Mouse (Mus musculus) forebrain, postnatal 0 days (tissue): Measurements from ENCODE around the gene Rpl36. TPM values are rescaled to one million over a fixed set of nuclear protein-coding genes. Genes with fewer than 3 reads are reported as not detected.
A peak's percentile ranks its signal among the peaks of the same experiment; 100 is the strongest.
"Not testable (repeated sequence)": the region's sequence is repeated elsewhere in the genome, so short reads cannot be mapped to it uniquely, and the experiment has no call there.

Source experiments
- ATAC-seq: fragments of 200-750 bp; cut with Nextera tagmentation; 2 replicates; pipeline ENCODE4 v1.8.0; 2017; ENCODE audit warnings: mild to moderate bottlenecking, moderate library complexity
- DNase-seq: peaks from one replicate; pipeline ENCODE4 v3.0.0-alpha.2; 2015
- H3K27ac ChIP-seq: fragments of 300-500 bp; sonication (generic); 2 replicates; pipeline ENCODE4 v1.5.1; 2014; ENCODE audit warnings: low read depth, mild to moderate bottlenecking, antibody characterized with exemption, low read length, moderate library complexity, mixed read lengths
- H3K27me3 ChIP-seq: fragments of 300-500 bp; sonication (generic); 2 replicates; pipeline ENCODE4 v1.6.1; 2014; ENCODE audit warnings: mild to moderate bottlenecking, low read length, mixed read lengths; ENCODE audit not compliant: insufficient read depth
- H3K36me3 ChIP-seq: fragments of 300-500 bp; sonication (generic); 2 replicates; pipeline ENCODE4 v1.6.1; 2014; ENCODE audit warnings: mild to moderate bottlenecking, moderate library complexity; ENCODE audit not compliant: insufficient read depth
- H3K4me1 ChIP-seq: fragments of 300-500 bp; sonication (generic); 2 replicates; pipeline ENCODE4 v1.6.1; 2014; ENCODE audit warnings: antibody characterized with exemption; ENCODE audit not compliant: insufficient read depth
- H3K4me2 ChIP-seq: fragments of 300-500 bp; sonication (generic); 2 replicates; pipeline ENCODE4 v1.6.1; 2014; ENCODE audit warnings: low read depth, mild to moderate bottlenecking, moderate library complexity
- H3K4me3 ChIP-seq: fragments of 300-500 bp; sonication (generic); 2 replicates; pipeline ENCODE4 v1.5.1; 2014; ENCODE audit warnings: low read depth, low read length, mixed read lengths
- H3K9ac ChIP-seq: fragments of 300-500 bp; sonication (generic); 2 replicates; pipeline ENCODE4 v1.6.1; 2014; ENCODE audit warnings: mild to moderate bottlenecking
- H3K9me3 ChIP-seq: fragments of 300-500 bp; sonication (generic); 2 replicates; pipeline ENCODE4 v1.6.1; 2016; ENCODE audit warnings: low read length
- CTCF ChIP-seq: sonication (generic); IDR thresholded peaks from 2 replicates; pipeline ENCODE4 v1.5.1; 2016; ENCODE audit warnings: antibody characterized with exemption, control low read depth, low read depth
- WGBS: fragments of 180-500 bp; shearing (Covaris S2); extraction: QIAGEN DNeasy Blood & Tissue Kit; methylation state at CpG from one replicate; pipeline ENCODE4 v1.1.7; 2014; 5-methylcytosine and 5-hydroxymethylcytosine counted together
- polyA plus RNA-seq: library from polyadenylated mRNA; unstranded; fragments of >200 nt; fragmentation: Nextera tagmentation; extraction: Ambion mirVana; gene quantifications from 2 replicates; pipeline ENCODE4 v1.2.1, GENCODE M21; 2015
- total RNA-seq: library from RNA; depleted of rRNA; stranded (reverse); fragments of >200 nt; gene quantifications from 2 replicates; pipeline ENCODE4 v1.2.3, GENCODE M21; 2014

Rpl36 gene
- total and polyA plus RNA-seq, 2 experiments from 2014 or later = 807 to 1,145 TPM

DNA sequence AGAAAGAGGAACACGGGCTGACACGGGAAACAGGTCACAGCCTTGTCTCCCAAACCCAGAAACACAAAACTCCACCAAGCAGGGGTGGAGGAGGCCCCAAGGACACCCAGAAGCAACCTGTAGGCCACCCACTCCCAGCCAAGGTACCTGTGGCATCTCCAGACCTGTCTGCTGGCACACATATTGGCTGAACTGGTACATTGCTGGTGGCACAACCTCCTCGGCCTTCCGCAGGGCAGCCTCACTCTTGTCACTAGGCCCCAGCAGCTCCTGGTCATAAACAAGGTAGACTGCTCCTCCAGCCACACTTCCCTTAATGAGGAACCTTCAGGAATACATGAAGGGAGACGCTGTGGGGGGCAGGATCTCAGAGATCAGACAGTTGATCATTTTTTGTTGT is 4.5 kb upstream of the Rpl36 start:
- Histone ChIP-seq H3K9ac (peak overlapping the region; percentile 74), H3K9me3 (no peaks in the 10 kb centered on the region), H3K27ac (0 out of 2 replicates have a peak overlapping the region, but pooled peaks have one; percentile 35), H3K27me3 (no peaks in the 10 kb centered on the region), H3K4me2 (peak overlapping the region; percentile 82), H3K4me1 (peaks cover 15% of the 10 kb centered on the region), H3K4me3 (peak overlapping the region; percentile 47), H3K36me3 (peaks cover 38% of the 10 kb centered on the region)
- DNase-seq = no peak
- TF ChIP-seq CTCF = no peak
- WGBS = 58% methylated on average over 5 of the region's 5 CpGs
- ATAC-seq = no peak

DNA sequence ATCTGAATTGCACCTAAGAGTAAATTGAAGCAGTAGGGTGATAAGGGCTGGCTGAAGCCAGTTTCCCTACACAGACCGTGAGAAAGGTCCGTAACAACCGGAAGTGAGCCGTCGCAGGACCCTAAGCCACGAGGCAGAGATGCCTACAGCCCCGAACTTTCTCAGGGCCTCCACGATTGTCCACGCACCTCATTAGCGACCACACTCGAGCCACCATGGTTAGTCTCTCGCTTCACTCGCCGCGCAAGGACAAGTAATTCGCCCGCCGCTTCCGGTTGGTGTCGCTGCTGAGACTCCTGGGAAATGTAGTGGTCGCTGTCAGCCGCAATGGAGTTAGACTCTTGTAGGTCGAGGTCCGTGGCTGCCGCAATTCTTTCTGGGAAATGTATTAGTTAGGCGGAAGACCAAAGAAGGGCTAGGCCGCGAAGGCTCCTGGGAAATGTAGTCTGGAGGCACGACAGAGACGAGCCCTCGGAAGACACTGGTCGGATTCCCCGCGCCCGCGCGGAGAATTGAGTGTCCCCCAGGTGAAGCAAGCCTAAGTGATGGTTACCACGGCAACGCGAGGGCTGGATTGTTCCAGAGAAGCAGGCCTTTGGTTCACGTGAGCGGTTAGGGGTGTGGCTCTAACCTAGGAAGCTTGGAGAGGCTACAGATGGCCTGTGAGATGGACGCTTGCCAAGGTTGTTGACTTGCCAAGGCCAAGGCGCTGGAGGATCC is 3.6 kb upstream of the Rpl36 start, which contains the start of gene 2410015M20Rik:
TSS of gene 2410015M20Rik (minus strand) at position 320 of the 720 bp plus-strand sequence.
- 2% methylated on average over 44 of the region's 44 CpGs for WGBS
- H3K9me3 ChIP-seq = no peaks in the 10 kb centered on the region

DNA sequence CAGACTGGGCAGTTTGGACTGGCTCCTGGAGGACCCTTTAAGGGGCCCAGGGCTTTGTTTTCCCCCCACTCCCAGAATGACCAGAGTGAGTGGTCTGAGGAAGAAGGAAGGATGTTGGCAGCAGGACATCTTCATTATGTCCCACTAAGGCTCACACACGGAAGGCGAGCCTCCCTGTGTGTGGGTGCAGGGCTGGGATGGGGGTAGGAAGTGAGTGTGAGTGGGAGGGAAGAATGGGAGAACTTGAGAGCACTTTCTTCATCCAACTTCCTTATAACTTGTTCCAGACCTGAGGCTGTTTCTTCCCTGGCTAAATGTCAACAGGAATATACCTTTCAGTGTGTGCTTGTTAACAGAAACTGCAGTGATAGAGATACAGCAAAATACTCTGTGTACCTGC is 1.9 kb upstream of the Rpl36 start:
- Histone ChIP-seq H3K27me3 (no peaks in the 10 kb centered on the region), H3K36me3 (peaks cover 30% of the 10 kb centered on the region), H3K4me3 (no peak overlapping the region), H3K27ac (no peak overlapping the region), H3K4me1 (peaks cover 19% of the 10 kb centered on the region), H3K9ac (no peak overlapping the region), H3K9me3 (no peaks in the 10 kb centered on the region), H3K4me2 (no peak overlapping the region)
- ATAC-seq = no peak
- 67% methylated on average over 2 of the region's 2 CpGs for WGBS
- no peak for TF ChIP-seq CTCF
- DNase-seq = no peak

More for the DNA sequence above, 3.6 kb upstream of the Rpl36 start, which contains the start of gene 2410015M20Rik:
- peak within 1 kb of the TSS; percentile 74 for H3K9ac ChIP-seq
- peak within 1 kb of the TSS; percentile 82 for H3K4me2 ChIP-seq
- ATAC-seq (peak; percentile 85), DNase-seq (peak; percentile 97)
- no peaks in the 10 kb centered on the region for H3K27me3 ChIP-seq
- peak within 1 kb of the TSS; percentile 86 for H3K27ac ChIP-seq
- TF ChIP-seq CTCF = peak; percentile 85
- H3K36me3 ChIP-seq = peaks cover 31% of the 10 kb centered on the region
- H3K4me1 ChIP-seq = peaks cover 18% of the 10 kb centered on the region
- H3K4me3 ChIP-seq = peak within 1 kb of the TSS; percentile 47

DNA sequence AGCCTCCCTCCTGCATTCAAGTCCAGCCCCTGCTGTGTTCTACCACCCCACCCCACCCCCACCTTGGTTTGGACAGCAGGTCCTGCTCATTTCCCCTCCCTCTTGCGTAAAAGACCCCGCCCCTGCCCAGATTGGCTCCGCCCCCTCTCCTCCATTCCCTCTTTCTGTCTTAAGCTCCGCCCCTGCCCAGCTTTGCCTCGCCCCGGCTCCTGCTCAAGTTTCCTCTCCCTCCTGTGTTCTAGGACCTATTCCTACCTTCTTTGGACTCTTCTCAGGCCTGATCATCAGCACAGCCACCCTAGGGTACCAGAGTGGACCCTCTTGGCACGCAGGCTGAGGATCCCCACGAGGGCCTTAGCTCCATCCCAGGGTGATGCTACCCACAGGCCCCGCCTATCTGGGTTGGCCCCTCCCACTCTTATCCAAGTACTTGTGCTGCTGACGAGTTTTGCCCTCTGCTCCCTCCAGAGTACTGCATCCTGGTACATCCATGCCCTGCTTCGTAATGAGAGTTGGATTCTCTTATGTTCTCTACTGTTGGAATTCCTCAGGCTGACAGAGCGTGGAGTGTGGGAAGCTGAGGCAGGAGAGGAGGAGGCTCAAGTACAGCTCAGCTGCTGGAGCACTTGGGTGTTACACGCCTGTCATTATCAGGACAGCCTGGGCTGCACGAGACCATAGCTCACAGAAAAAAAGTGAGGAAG is 1.2 kb upstream of the Rpl36 start:
- Histone ChIP-seq H3K36me3 (peaks cover 29% of the 10 kb centered on the region), H3K27me3 (no peaks in the 10 kb centered on the region), H3K9me3 (no peaks in the 10 kb centered on the region), H3K9ac (no peak overlapping the region), H3K4me1 (peaks cover 19% of the 10 kb centered on the region), H3K27ac (no peak overlapping the region), H3K4me3 (no peak overlapping the region), H3K4me2 (no peak overlapping the region)
- ATAC-seq (no peak), DNase-seq (no peak)
- no peak for TF ChIP-seq CTCF
- 18% methylated on average over 14 of the region's 14 CpGs for WGBS

DNA sequence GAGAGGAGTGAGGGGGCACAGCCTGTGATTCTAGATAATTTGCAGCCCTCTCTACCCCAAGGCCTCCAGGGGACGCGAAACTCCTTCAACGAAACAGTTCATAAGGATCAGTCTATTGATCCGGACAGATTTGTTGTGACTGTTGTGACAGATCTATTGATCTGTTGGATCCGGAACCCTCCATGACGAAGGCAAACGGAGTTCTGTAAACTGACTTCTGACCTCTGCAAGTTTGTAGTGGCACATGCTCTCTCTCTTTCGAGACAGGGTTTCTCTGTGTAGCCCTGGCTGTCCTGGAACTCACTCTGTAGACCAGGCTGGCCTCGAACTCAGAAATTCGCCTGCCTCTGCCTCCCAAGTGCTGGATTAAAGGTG is 664 bp upstream of the Rpl36 start:
- not testable (repeated sequence) for H3K9ac ChIP-seq, H3K27me3 ChIP-seq, H3K4me2 ChIP-seq, ATAC-seq, H3K9me3 ChIP-seq, DNase-seq, H3K27ac ChIP-seq, H3K4me3 ChIP-seq
- H3K4me1 ChIP-seq = peaks cover 19% of the 10 kb centered on the region
- 82% methylated on average over 10 of the region's 10 CpGs for WGBS
- peaks cover 30% of the 10 kb centered on the region for H3K36me3 ChIP-seq

DNA sequence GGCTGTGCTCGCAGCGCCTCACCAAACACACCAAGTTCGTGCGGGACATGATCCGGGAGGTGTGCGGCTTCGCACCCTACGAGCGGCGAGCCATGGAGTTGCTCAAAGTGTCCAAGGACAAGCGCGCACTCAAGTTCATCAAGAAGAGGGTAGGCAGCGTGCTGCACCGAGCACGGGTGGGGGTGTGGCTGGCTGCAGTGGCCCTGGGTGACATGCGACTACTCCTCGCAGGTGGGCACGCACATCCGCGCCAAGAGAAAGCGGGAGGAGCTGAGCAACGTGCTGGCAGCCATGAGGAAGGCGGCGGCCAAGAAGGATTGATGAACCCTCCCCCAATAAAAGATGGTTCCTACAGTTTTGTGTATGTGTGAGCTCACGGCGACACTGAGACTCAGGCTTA is 677 bp downstream of the Rpl36 start:
- H3K4me3 ChIP-seq = peak overlapping the region; percentile 59
- not testable (repeated sequence) for H3K9me3 ChIP-seq, H3K27me3 ChIP-seq, ATAC-seq
- peaks cover 14% of the 10 kb centered on the region for H3K4me1 ChIP-seq
- H3K9ac ChIP-seq = peak overlapping the region; percentile 74
- peak overlapping the region; percentile 96 for H3K27ac ChIP-seq
- H3K36me3 ChIP-seq = peaks cover 42% of the 10 kb centered on the region
- peak overlapping the region; percentile 53 for H3K4me2 ChIP-seq
- WGBS = under 1% methylated on average over 26 of the region's 26 CpGs
- peak; percentile 48 for DNase-seq
